Mouse (Mus musculus) mammary gland, adult 2 months (tissue): ENCODE measurements around the gene Krtap9-1. TPM values are rescaled to one million over a fixed set of nuclear protein-coding genes. Genes with fewer than 3 reads are reported as not detected.

Experiments
- polyA plus RNA-seq: library from polyadenylated mRNA; depleted of rRNA; stranded (reverse); fragments of >200 nt; gene quantifications from 2 replicates; pipeline ENCODE4 v1.2.3, GENCODE M21; 2012; ENCODE audit warnings: low replicate concordance; rRNA removed

Gene Krtap9-1
- not detected in 2 replicates for polyA plus RNA-seq

DNA sequence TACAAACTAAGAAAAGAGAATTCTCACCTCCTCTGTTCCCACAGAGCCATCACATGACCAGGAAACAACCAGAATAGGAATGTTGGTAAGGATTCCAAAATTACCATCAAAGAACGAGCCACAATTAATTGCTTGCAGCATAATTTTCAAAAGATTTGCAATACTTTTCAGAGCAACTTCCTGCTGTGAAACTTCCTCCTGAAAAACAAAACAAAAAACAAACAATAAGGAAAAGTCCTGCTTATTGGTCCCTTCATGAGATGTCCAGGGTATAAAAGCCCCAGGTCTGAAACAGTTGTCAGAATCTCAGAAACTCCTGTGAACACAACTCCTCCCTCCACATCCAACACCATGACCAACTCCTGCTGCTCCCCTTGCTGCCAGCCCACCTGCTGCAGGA lies at the start of gene Krtap9-1:
Gene Krtap9-1 (plus strand): TSS at position 301 of the 400 bp plus-strand sequence.

DNA sequence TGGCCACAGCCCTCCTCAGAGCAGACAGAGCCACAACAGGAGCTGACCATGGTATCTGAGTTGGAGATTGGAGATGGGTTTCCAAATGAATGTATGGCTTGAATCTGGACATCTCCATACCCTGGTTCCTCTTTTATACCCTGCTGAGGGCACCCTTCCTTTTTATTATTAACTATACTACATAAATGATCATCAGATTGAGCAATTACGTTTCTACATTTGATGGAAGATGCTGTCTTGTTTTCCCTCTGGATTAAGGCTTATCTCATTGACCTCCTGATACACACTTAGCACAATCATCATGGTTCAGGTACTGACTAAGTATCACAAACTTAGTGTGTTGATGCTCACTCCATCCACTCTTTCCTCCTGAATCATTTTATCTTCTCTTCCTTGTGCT lies 35.2 kb upstream of the Krtap9-1 start, which contains the start of gene 2300003K06Rik:
Gene 2300003K06Rik (minus strand): TSS at position 101 of the 400 bp plus-strand sequence.

DNA sequence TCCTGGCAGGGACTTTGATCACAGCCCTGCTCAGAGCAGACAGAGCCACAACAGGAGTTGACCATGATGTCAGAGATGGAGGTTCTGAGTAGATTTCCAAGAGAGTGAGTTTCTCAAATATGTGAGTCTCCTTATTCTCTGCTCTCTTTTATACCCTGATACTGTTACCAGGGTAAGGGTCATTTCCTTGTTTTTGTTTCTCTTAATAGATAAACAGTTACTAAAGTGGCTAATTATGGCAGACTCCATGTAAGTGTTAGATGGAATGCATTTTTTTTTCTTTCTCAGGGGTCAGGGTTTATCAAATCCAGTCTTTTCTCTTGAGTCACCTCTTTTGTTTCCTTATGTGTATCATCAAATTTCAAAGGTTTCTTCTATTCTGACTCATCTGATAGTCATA lies 21.7 kb upstream of the Krtap9-1 start, which contains the start of gene Krtap4-16:
Gene Krtap4-16 (minus strand): TSS at position 101 of the 400 bp plus-strand sequence.

DNA sequence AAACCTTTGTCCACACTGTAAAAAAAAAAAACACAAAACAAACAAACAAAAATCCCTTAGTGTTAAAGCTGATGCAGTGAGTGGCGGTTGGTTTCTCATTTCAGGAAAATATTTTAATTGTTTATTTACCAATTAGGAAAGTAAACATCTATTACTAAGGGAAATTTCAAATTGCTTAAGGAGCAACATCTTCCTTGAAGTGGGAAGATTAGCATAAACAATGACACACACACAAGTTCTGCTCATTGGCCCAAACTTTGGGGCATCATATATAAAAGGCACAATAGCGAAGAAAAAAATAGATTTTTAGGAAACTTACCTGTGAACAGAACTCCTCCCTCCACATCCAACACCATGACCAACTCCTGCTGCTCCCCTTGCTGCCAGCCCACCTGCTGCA lies 15.6 kb upstream of the Krtap9-1 start, which contains the start of gene Gm11568:
Gene Gm11568 (plus strand): TSS at position 301 of the 400 bp plus-strand sequence.

DNA sequence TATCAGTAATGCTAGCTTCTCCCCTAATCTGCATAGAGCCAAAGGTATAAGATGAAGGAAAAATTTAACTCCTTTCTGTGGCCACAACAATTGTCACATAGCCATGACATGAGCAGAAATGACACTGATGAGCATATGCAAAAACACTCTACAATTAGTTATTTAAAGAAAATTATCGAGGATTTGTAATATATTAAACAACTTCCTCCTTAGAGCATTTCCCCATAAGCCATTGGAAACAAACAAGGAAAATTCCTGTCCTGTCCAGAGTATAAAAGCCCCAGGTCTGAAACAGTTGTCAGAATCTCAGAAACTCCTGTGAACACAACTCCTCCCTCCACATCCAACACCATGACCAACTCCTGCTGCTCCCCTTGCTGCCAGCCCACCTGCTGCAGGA lies 9.0 kb upstream of the Krtap9-1 start, which contains the start of gene Gm11559:
Gene Gm11559 (plus strand): TSS at position 301 of the 400 bp plus-strand sequence.

DNA sequence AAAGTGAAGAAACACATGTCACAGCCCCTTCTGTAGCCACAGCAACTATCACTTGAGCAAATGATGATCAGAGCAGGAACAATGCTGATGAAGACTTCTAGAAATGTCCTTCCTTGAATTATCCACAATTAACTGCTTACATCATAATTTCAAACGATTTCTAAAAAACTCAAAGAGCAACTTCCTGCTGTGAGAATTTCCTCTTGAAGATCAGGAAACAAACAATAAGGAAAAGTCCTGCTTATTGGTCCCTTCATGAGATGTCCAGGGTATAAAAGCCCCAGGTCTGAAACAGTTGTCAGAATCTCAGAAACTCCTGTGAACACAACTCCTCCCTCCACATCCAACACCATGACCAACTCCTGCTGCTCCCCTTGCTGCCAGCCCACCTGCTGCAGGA lies 5.7 kb downstream of the Krtap9-1 start, which contains the start of gene Gm11567:
Gene Gm11567 (plus strand): TSS at position 301 of the 400 bp plus-strand sequence.

DNA sequence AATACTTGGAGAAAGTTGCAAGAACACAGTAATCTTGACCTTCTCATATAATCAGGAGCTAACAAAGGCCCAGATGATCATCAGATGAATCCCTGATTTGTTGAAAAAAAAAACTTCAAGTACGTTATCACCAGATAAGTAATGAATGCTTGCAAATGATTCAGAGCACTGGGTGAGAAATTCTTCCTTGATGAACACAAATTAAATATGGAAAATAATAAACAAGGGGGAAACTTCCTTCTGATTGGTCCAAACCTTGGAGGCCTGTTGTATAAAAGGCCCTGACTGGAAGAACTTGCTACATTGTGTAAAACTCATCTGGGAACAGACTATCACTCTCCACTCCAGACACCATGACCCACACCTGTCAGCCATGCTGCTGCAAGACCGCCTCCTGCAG lies 34.4 kb downstream of the Krtap9-1 start, which contains the start of gene Krtap31-1:
Gene Krtap31-1 (plus strand): TSS at position 301 of the 400 bp plus-strand sequence.

DNA sequence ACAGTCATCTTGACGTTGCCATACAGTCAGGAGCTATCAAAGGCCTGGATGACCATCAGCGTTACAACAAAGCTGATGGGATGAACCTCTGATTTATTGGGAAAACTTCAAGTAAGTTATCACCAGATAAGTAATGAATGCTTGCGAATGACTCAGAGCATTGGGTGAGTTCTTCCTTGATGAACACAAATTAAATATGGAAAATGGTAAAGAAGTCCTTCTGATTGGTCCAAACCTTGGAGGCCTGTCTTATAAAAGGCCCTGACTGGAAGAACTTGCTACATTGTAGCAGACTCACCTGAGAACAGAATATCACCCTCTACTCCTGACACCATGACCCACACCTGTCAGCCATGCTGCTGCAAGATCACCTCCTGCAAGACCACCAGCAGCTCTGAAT lies 41.3 kb downstream of the Krtap9-1 start, which contains the start of gene Gm11565:
Gene Gm11565 (plus strand): TSS at position 301 of the 400 bp plus-strand sequence.

Other genes with a start within 250 kb of the Krtap9-1 start
- gene Krtap4-1, start 245.2 kb upstream of the Krtap9-1 start, polyA plus RNA-seq, result not detected in 2 replicates
- not detected in 2 replicates for gene Krtap4-2, start 238.3 kb upstream of the Krtap9-1 start, polyA plus RNA-seq
- not detected in 2 replicates for gene Krtap4-7, start 229.3 kb upstream of the Krtap9-1 start, polyA plus RNA-seq
- not detected in 2 replicates for gene Gm11555, start 223.2 kb upstream of the Krtap9-1 start, polyA plus RNA-seq
- gene Gm11563, start 214.4 kb upstream of the Krtap9-1 start, polyA plus RNA-seq, result not detected in 2 replicates
- gene Krtap4-6, start 207.4 kb upstream of the Krtap9-1 start, polyA plus RNA-seq, result not detected in 2 replicates
- gene Gm14190, start 182.6 kb upstream of the Krtap9-1 start, polyA plus RNA-seq, result not detected in 2 replicates
- not detected in 2 replicates for gene Gm14180, start 139.1 kb upstream of the Krtap9-1 start, polyA plus RNA-seq
- not detected in 2 replicates for gene Gm11595, start 100.5 kb upstream of the Krtap9-1 start, polyA plus RNA-seq
- not detected in 2 replicates for gene Krtap4-8, start 92.7 kb upstream of the Krtap9-1 start, polyA plus RNA-seq
- gene Krtap4-9, start 88.2 kb upstream of the Krtap9-1 start, polyA plus RNA-seq, result not detected in 2 replicates
- gene Gm11596, start 79.9 kb upstream of the Krtap9-1 start, polyA plus RNA-seq, result not detected in 2 replicates
- gene Gm11569, start 74.5 kb upstream of the Krtap9-1 start, polyA plus RNA-seq, result not detected in 2 replicates
- gene Gm11554, start 68.9 kb upstream of the Krtap9-1 start, polyA plus RNA-seq, result not detected in 2 replicates
- gene Krtap4-13, start 63.5 kb upstream of the Krtap9-1 start, polyA plus RNA-seq, result not detected in 2 replicates
- gene Gm11564, start 57.7 kb upstream of the Krtap9-1 start, polyA plus RNA-seq, result not detected in 2 replicates
- gene 2300003K06Rik, start 35.3 kb upstream of the Krtap9-1 start, polyA plus RNA-seq, result not detected in 2 replicates
- not detected in 2 replicates for gene Krtap4-16, start 21.8 kb upstream of the Krtap9-1 start, polyA plus RNA-seq
- gene Gm11568, start 15.5 kb upstream of the Krtap9-1 start, polyA plus RNA-seq, result not detected in 2 replicates
- not detected in 2 replicates for gene Gm11559, start 8.9 kb upstream of the Krtap9-1 start, polyA plus RNA-seq
- gene Gm11567, start 5.8 kb downstream of the Krtap9-1 start, polyA plus RNA-seq, result not detected in 2 replicates
- not detected in 2 replicates for gene Krtap31-1, start 34.5 kb downstream of the Krtap9-1 start, polyA plus RNA-seq
- gene Gm11565, start 41.4 kb downstream of the Krtap9-1 start, polyA plus RNA-seq, result not detected in 2 replicates
- not detected in 2 replicates for gene Krtap31-2, start 62.9 kb downstream of the Krtap9-1 start, polyA plus RNA-seq
- gene Krtap9-5, start 75.1 kb downstream of the Krtap9-1 start, polyA plus RNA-seq, result not detected in 2 replicates
- not detected in 2 replicates for gene Krtap29-1, start 105.7 kb downstream of the Krtap9-1 start, polyA plus RNA-seq
- not detected in 2 replicates for gene Krtap16-1, start 113.2 kb downstream of the Krtap9-1 start, polyA plus RNA-seq
- gene Krtap17-1, start 120.6 kb downstream of the Krtap9-1 start, polyA plus RNA-seq, result not detected in 2 replicates
- gene Krt33a, start 142.8 kb downstream of the Krtap9-1 start, polyA plus RNA-seq, result not detected in 2 replicates
- gene Krt33b, start 156.5 kb downstream of the Krtap9-1 start, polyA plus RNA-seq, result not detected in 2 replicates
- gene Krt34, start 168.2 kb downstream of the Krtap9-1 start, polyA plus RNA-seq, result not detected in 2 replicates
- gene Krt31, start 177.2 kb downstream of the Krtap9-1 start, polyA plus RNA-seq, result 0.08 and 0.16 TPM in 2 replicates
- gene Krt32, start 214.8 kb downstream of the Krtap9-1 start, polyA plus RNA-seq, result 0.63 TPM in 1 of 2 replicates, not detected in the other
- 0.07 TPM in 1 of 2 replicates, not detected in the other for gene Krt35, start 222.9 kb downstream of the Krtap9-1 start, polyA plus RNA-seq
- 5.7 and 5.8 TPM in 2 replicates for gene Krt36, start 232.2 kb downstream of the Krtap9-1 start, polyA plus RNA-seq
- not detected in 2 replicates for gene Krt13, start 248.2 kb downstream of the Krtap9-1 start, polyA plus RNA-seq